Mouse (Mus musculus) liver, embryonic 13.5 days (tissue): ENCODE results near the gene Thap7. TPM values are rescaled to one million over a fixed set of nuclear protein-coding genes. Genes with fewer than 3 reads are reported as not detected.

Source experiments
- ATAC-seq: fragments of 200-750 bp; cut with Nextera tagmentation; 2 replicates; pipeline ENCODE4 v1.8.0; 2017; ENCODE audit warnings: low read depth, mild to moderate bottlenecking, moderate number of reproducible peaks, moderate library complexity
- DNase-seq: peaks from one replicate; pipeline ENCODE4 v3.0.0; 2022
- H3K27ac ChIP-seq: fragments of 300-500 bp; sonication (generic); 2 replicates; pipeline ENCODE4 v1.5.1; 2015; ENCODE audit warnings: moderate library complexity, mild to moderate bottlenecking, inconsistent platforms
- H3K27me3 ChIP-seq: fragments of 300-500 bp; sonication (generic); 2 replicates; pipeline ENCODE4 v1.6.1; 2015; ENCODE audit warnings: mild to moderate bottlenecking, inconsistent platforms
- H3K36me3 ChIP-seq: fragments of 300-500 bp; sonication (generic); 2 replicates; pipeline ENCODE4 v1.6.1; 2015; ENCODE audit warnings: mild to moderate bottlenecking, inconsistent platforms
- H3K4me1 ChIP-seq: fragments of 300-500 bp; sonication (generic); replicated peaks from 2 replicates; pipeline ENCODE4 v1.6.1; 2015; ENCODE audit warnings: inconsistent platforms
- H3K4me2 ChIP-seq: fragments of 300-500 bp; sonication (generic); 2 replicates; pipeline ENCODE4 v1.6.1; 2015; ENCODE audit warnings: inconsistent platforms, mild to moderate bottlenecking, moderate library complexity
- H3K4me3 ChIP-seq: fragments of 300-500 bp; sonication (generic); replicated peaks from 2 replicates; pipeline ENCODE4 v1.5.1; 2015; ENCODE audit warnings: mild to moderate bottlenecking, inconsistent platforms
- H3K9ac ChIP-seq: fragments of 300-500 bp; sonication (generic); 2 replicates; pipeline ENCODE4 v1.6.1; 2015; ENCODE audit warnings: mild to moderate bottlenecking, inconsistent platforms
- H3K9me3 ChIP-seq: fragments of 300-500 bp; sonication (generic); replicated peaks from 2 replicates; pipeline ENCODE4 v1.6.1; 2016; ENCODE audit warnings: inconsistent platforms
- WGBS: fragments of 180-500 bp; shearing (Covaris S2); methylation state at CpG from one replicate; pipeline ENCODE4 v1.1.7; 2015; ENCODE audit not compliant: insufficient replicate concordance; 5-methylcytosine and 5-hydroxymethylcytosine counted together
- polyA plus RNA-seq: library from polyadenylated mRNA; unstranded; fragments of >200 nt; fragmentation: Nextera tagmentation; extraction: Ambion mirVana; gene quantifications from 2 replicates; pipeline ENCODE4 v1.2.1, GENCODE M21; 2015

Thap7 gene
- polyA plus RNA-seq, 1 experiment from 2014 or later: 32.0 TPM

DNA sequence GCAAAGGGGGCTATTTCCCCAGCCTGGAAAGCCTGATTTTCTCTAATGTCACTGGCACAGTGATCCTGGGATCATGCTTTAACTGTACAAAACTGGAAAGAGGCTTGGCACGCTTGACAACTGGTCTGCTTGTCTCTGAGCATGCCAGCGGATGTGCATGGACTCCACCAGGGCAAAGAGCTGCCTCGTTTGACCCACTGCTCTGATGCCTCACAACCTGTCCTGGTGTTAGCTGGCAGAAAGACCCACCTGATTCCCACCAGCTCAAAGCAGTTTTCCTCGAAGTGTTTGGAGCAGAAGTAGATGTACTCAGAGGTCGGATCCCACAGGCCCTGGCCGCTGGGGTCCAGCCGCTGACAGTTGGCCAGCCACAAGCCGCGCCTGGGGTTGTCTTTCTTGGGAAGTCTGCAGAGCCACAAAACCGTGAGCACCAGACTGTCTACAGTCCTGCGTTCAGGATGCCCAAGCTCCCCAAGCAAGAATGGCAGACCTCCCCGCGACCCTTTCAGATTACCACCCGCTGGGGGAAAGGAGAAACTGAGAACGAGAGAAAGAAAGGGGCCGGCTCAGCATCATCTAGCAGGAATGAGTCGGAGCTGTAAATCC lies 852 bp downstream of the Thap7 start:
- H3K4me3 ChIP-seq: peak overlapping the region; percentile 71
- DNase-seq: peak; percentile 8
- peaks cover 30% of the 10 kb centered on the region for H3K4me1 ChIP-seq
- H3K27me3 ChIP-seq: no peaks in the 10 kb centered on the region
- no peaks in the 10 kb centered on the region for H3K9me3 ChIP-seq
- peak overlapping the region; percentile 94 for H3K27ac ChIP-seq
- H3K9ac ChIP-seq: peak overlapping the region; percentile 88
- H3K4me2 ChIP-seq: peak overlapping the region; percentile 86
- H3K36me3 ChIP-seq: peaks cover 42% of the 10 kb centered on the region
- 12% methylated on average over 17 of the region's 17 CpGs for WGBS
- ATAC-seq: no peak

DNA sequence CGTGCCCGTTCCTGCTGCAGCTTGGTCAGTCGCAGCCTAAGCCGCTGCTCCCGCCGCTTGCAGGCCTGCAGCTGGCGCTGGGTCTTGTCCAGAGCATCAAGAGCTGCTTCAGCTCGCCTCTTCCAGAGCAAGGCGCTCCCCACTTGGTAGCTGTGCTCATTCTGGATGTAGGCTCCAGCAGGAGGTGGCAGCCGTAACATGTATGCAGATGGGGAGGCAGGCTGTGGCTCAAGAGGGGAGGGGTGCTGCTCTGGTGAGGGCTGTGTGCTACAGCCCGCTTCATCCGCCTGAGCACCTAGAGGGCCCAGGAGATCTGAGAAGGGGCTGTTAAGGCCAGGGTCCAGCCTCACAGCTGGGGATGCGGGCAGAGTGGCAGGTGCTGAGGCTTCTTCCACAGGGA lies 2.7 kb downstream of the Thap7 start:
- DNase-seq (no peak), ATAC-seq (no peak)
- Histone ChIP-seq H3K4me2 (no peak overlapping the region), H3K27me3 (no peaks in the 10 kb centered on the region), H3K27ac (no peak overlapping the region), H3K9ac (no peak overlapping the region), H3K4me1 (peaks cover 30% of the 10 kb centered on the region), H3K4me3 (no peak overlapping the region), H3K36me3 (peaks cover 58% of the 10 kb centered on the region), H3K9me3 (no peaks in the 10 kb centered on the region)
- WGBS: 85% methylated on average over 13 of the region's 13 CpGs

DNA sequence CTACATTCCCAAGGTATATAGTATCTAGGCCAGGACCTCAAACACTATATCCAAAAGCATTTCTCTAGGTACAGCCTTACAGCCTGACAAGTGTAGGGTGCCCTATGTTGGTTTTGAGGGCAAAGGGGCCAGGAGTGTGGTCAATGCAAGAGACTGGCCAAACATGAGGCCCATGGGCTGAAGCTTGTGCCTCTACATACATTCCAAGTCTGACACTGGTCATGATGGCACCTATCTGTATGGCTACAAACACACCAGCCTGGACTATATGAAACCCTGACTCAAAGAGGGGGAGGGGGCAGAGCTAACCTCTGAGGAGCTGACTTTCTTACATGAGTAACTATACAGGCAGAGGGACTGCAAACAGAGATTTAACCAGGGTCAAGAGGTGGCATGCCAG lies 3.3 kb downstream of the Thap7 start:
- DNase-seq (no peak), ATAC-seq (no peak)
- Histone ChIP-seq H3K9me3 (no peaks in the 10 kb centered on the region), H3K4me3 (no peak overlapping the region), H3K36me3 (peaks cover 65% of the 10 kb centered on the region), H3K4me2 (no peak overlapping the region), H3K27ac (no peak overlapping the region), H3K9ac (no peak overlapping the region), H3K27me3 (no peaks in the 10 kb centered on the region), H3K4me1 (peaks cover 28% of the 10 kb centered on the region)

DNA sequence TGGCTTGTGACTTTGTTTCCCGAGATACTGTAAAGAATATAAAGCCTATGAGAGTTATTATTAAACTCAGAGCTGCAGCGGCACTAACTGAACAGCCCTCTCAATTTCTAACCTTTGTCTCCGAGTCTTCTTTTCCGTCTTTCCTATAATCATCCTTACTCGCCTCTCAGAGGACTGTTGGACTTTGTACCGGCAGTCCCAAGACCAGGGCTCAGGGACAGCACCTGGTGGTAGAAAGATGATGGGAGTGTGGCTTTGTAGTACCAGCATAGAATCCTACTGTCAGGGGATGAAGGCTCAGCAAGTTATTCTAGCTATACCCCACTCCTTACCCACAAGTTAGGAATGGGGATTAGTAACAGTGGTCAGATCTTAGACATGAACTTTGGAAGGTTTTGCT lies 4.7 kb downstream of the Thap7 start:
- Histone ChIP-seq H3K27ac (no peak overlapping the region), H3K4me3 (no peak overlapping the region), H3K4me1 (peaks cover 16% of the 10 kb centered on the region), H3K36me3 (peaks cover 78% of the 10 kb centered on the region), H3K9ac (no peak overlapping the region), H3K4me2 (no peak overlapping the region), H3K27me3 (no peaks in the 10 kb centered on the region), H3K9me3 (no peaks in the 10 kb centered on the region)
- no peak for ATAC-seq
- 84% methylated on average over 6 of the region's 6 CpGs for WGBS
- DNase-seq: no peak

DNA sequence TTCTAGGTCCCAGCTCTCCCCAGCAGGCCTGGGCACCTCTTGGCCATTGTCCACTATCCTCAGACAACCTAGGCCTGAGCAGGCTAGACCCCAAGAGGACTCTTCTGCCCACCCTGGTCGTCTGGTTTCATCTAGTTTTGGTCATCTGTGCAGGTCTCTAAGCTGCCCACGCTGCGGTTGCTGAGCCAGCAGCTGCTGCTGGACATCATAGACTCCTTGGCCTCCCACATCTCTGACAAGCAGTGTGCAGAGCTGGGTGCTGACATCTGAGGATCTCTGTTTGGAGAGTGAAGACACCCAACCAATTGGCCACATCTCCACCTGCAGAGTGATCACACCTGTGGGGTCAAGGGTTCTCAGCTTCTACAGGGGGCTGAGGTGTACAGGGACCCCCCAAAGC lies 5.4 kb downstream of the Thap7 start:
- H3K36me3 ChIP-seq: peaks cover 85% of the 10 kb centered on the region
- H3K4me2 ChIP-seq: no peak overlapping the region
- H3K27me3 ChIP-seq: no peaks in the 10 kb centered on the region
- peaks cover 16% of the 10 kb centered on the region for H3K4me1 ChIP-seq
- ATAC-seq (no peak), DNase-seq (no peak)
- WGBS: 76% methylated on average over 3 of the region's 3 CpGs
- H3K4me3 ChIP-seq: no peak overlapping the region
- no peak overlapping the region for H3K9ac ChIP-seq
- no peaks in the 10 kb centered on the region for H3K9me3 ChIP-seq
- no peak overlapping the region for H3K27ac ChIP-seq

DNA sequence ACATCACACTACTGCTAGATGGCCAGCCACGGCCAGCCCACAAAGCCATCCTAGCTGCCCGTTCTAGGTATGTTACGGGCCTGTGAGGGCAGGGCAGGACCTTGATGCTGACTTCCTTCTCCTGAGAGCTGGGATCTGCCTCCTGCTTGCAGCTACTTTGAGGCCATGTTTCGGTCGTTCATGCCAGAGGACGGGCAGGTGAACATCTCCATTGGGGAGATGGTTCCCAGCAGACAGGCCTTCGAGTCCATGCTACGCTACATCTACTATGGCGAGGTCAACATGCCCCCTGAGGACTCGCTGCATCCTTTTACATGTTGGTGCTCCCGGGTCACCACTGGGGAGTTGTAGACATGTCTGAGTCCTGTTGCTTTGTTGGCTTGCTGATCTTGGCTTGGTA lies 6.8 kb downstream of the Thap7 start:
- H3K4me3 ChIP-seq: no peak overlapping the region
- H3K9me3 ChIP-seq: no peaks in the 10 kb centered on the region
- DNase-seq (no peak), ATAC-seq (no peak)
- H3K4me1 ChIP-seq: peaks cover 4% of the 10 kb centered on the region
- H3K9ac ChIP-seq: no peak overlapping the region
- H3K27me3 ChIP-seq: no peaks in the 10 kb centered on the region
- peaks cover 97% of the 10 kb centered on the region for H3K36me3 ChIP-seq
- WGBS: 84% methylated on average over 11 of the region's 11 CpGs
- no peak overlapping the region for H3K4me2 ChIP-seq
- no peak overlapping the region for H3K27ac ChIP-seq

DNA sequence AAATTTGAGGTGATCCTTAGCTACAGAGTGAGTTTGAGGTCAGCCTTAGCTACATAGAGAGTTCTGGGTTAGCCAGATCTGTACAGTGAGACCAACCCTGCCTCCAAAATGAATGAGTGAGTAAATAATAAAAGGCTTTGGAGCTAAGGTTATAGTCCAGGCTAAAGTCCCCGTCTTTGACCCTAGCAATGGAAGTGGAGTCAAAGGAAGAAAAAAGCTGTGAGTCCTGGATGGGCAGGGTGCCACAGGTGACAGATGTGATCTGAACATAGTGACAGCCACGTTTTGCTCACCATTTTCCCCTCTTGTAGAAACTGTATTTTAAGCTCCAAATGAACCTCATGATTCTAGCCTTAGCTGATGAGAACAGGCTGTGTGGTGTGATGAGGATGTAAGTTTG lies 12.0 kb downstream of the Thap7 start:
- no peak overlapping the region for H3K4me3 ChIP-seq
- H3K9me3 ChIP-seq: no peaks in the 10 kb centered on the region
- DNase-seq (no peak), ATAC-seq (no peak)
- peaks cover 87% of the 10 kb centered on the region for H3K36me3 ChIP-seq
- no peaks in the 10 kb centered on the region for H3K4me1 ChIP-seq
- 64% methylated on average over 2 of the region's 2 CpGs for WGBS
- H3K9ac ChIP-seq: no peak overlapping the region
- H3K27me3 ChIP-seq: no peaks in the 10 kb centered on the region
- H3K27ac ChIP-seq: no peak overlapping the region
- H3K4me2 ChIP-seq: no peak overlapping the region

DNA sequence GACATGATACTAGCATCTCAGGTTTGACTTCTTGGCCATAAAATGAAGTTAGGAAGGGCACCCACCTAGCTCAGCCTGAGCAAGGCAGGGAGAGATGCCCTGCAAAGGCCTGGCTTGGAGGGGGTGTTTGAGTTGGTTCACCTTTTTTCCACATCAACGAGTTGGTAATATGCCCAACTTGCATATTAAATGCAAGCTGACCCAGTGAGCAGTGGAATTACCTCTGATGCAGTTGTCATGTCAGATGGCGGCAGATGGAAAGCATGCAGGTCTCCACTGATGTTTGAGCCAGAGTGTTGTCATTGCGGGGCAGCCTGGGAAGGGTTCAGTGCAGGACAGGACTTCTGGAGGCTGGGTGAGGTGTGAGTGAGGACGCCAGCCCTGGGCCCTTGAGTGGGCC lies 19.5 kb downstream of the Thap7 start:
- no peak overlapping the region for H3K4me2 ChIP-seq
- WGBS: 82% methylated on average over 4 of the region's 4 CpGs
- peaks cover 33% of the 10 kb centered on the region for H3K4me1 ChIP-seq
- ATAC-seq: no peak
- H3K9ac ChIP-seq: no peak overlapping the region
- no peak overlapping the region for H3K4me3 ChIP-seq
- H3K27me3 ChIP-seq: no peaks in the 10 kb centered on the region
- no peaks in the 10 kb centered on the region for H3K9me3 ChIP-seq
- H3K36me3 ChIP-seq: peaks cover 47% of the 10 kb centered on the region
- 0 out of 2 replicates have a peak overlapping the region, but pooled peaks have one; percentile 56 for H3K27ac ChIP-seq
- DNase-seq: no peak

GRCm38 (mm10) chr16:17510686-17511085 lies 20.2 kb downstream of the Thap7 start:
- Histone ChIP-seq H3K36me3 (peaks cover 40% of the 10 kb centered on the region), H3K27ac (peak overlapping the region; percentile 56), H3K4me2 (peak overlapping the region; percentile 74), H3K27me3 (peaks cover 6% of the 10 kb centered on the region), H3K4me1 (peaks cover 33% of the 10 kb centered on the region), H3K9ac (peak overlapping the region; percentile 75), H3K4me3 (0 out of 2 replicates have a peak overlapping the region, but pooled peaks have one; percentile 76), H3K9me3 (no peaks in the 10 kb centered on the region)
- 39% methylated on average over 2 of the region's 2 CpGs for WGBS
- no peak for ATAC-seq
- DNase-seq: no peak

- H3K4me3 ChIP-seq: peak overlapping the region; percentile 76
- peaks cover 36% of the 10 kb centered on the region for H3K36me3 ChIP-seq
- no peak for DNase-seq
- WGBS: 99% methylated on average over 2 of the region's 2 CpGs
- peak overlapping the region; percentile 56 for H3K27ac ChIP-seq
- H3K27me3 ChIP-seq: peaks cover 11% of the 10 kb centered on the region
- peak overlapping the region; percentile 75 for H3K9ac ChIP-seq
- ATAC-seq: no peak
- no peaks in the 10 kb centered on the region for H3K9me3 ChIP-seq
- peaks cover 33% of the 10 kb centered on the region for H3K4me1 ChIP-seq
- H3K4me2 ChIP-seq: peak overlapping the region; percentile 74
These were observed 20.8 kb downstream of the Thap7 start for GRCm38 (mm10) chr16:17510143-17510542.

- ATAC-seq (no peak), DNase-seq (no peak)
- H3K27ac ChIP-seq: peak overlapping the region; percentile 91
- no peaks in the 10 kb centered on the region for H3K9me3 ChIP-seq
- peaks cover 18% of the 10 kb centered on the region for H3K27me3 ChIP-seq
- H3K4me3 ChIP-seq: peak overlapping the region; percentile 76
- WGBS: 7% methylated on average over 9 of the region's 9 CpGs
- H3K36me3 ChIP-seq: peaks cover 29% of the 10 kb centered on the region
- H3K4me2 ChIP-seq: peak overlapping the region; percentile 74
- H3K4me1 ChIP-seq: peaks cover 33% of the 10 kb centered on the region
- peak overlapping the region; percentile 75 for H3K9ac ChIP-seq
These were observed 21.7 kb downstream of the Thap7 start for GRCm38 (mm10) chr16:17509240-17509597.

GRCm38 (mm10) chr16:17508546-17509239 lies 22.2 kb downstream of the Thap7 start, which contains the start of gene Lztr1:
Lztr1 (plus strand) TSS chr16:17508688.
- peak within 1 kb of the TSS; percentile 75 for H3K9ac ChIP-seq
- ATAC-seq (peak; percentile 97), DNase-seq (peak; percentile 85)
- peak within 1 kb of the TSS; percentile 74 for H3K4me2 ChIP-seq
- peaks cover 24% of the 10 kb centered on the region for H3K36me3 ChIP-seq
- peak within 1 kb of the TSS; percentile 76 for H3K4me3 ChIP-seq
- peaks cover 18% of the 10 kb centered on the region for H3K27me3 ChIP-seq
- peaks cover 33% of the 10 kb centered on the region for H3K4me1 ChIP-seq
- H3K9me3 ChIP-seq: no peaks in the 10 kb centered on the region
- H3K27ac ChIP-seq: peak within 1 kb of the TSS; percentile 91
- WGBS: under 1% methylated on average over 50 of the region's 50 CpGs
